Mouse (Mus musculus): ENCODE data around the gene Tpi1. TPM values are rescaled to one million over a fixed set of nuclear protein-coding genes. Genes with fewer than 3 reads are reported as not detected.
A peak's percentile ranks its signal among the peaks of the same experiment; 100 is the strongest.

Gene Tpi1
- polyA plus RNA-seq, 1 experiment from 2014 or later = 875 TPM

- H3K4me1 ChIP-seq (replicated peaks; ENCODE audit: control insufficient read depth, insufficient read depth, low read length) = peaks cover 24% of the 10 kb centered on the region
- no peaks in the 10 kb centered on the region for H3K9me3 ChIP-seq (ENCODE audit: control insufficient read depth, low read length)
- ATAC-seq (replicated peaks; ENCODE audit: low FRiP score) (no peak), DNase-seq (ENCODE audit: low spot score) (no peak)
- H3K36me3 ChIP-seq (ENCODE audit: control insufficient read depth, insufficient read depth, low read length) = peaks cover 11% of the 10 kb centered on the region; the same call in 1 of the 2 replicates
- peak overlapping the region; percentile 40 for H3K4me3 ChIP-seq (ENCODE audit: low read depth, low read length)
- peak overlapping the region; percentile 50; the same call in 1 of the 2 replicates for H3K27ac ChIP-seq (ENCODE audit: low read depth, low read length)
- H3K4me2 ChIP-seq (ENCODE audit: low read depth, low read length, severe bottlenecking) = peak overlapping the region; percentile 89
- no peaks in the 10 kb centered on the region for H3K27me3 ChIP-seq (ENCODE audit: control insufficient read depth, insufficient read depth, low read length)
- H3K9ac ChIP-seq (ENCODE audit: low read length) = peak overlapping the region; percentile 58
- WGBS = 48% methylated on average over 14 of the region's 14 CpGs
Observed at GRCm38 (mm10) chr6:124809775-124810538, 4.1 kb downstream of the Tpi1 start.

DNA sequence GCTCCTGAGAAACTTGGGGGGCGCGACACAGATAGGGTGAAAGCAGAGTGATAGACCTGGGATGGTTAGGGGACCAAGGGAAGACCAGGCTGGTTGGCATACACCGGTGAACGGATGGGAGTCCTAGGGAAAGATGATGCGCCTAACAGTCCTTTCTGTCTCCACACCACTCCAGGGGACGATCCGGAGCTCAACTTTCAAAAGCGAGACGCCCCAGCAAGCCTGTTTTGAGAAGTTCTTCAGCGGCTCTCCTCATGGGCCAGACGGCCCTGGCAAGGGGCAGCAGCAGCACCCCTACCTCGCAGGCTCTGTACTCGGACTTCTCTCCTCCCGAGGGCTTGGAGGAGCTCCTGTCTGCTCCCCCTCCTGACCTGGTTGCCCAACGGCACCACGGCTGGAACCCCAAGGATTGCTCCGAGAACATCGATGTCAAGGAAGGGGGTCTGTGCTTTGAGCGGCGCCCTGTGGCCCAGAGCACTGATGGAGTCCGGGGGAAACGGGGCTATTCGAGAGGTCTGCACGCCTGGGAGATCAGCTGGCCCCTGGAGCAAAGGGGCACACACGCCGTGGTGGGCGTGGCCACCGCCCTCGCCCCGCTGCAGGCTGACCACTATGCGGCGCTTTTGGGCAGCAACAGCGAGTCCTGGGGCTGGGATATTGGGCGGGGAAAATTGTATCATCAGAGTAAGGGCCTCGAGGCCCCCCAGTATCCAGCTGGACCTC, 4.9 kb downstream of the Tpi1 start:
- Histone ChIP-seq H3K9me3 (ENCODE audit: control insufficient read depth, low read length) (no peaks in the 10 kb centered on the region), H3K4me3 (ENCODE audit: low read depth, low read length) (peak overlapping the region; percentile 40), H3K4me1 (replicated peaks; ENCODE audit: control insufficient read depth, insufficient read depth, low read length) (peaks cover 20% of the 10 kb centered on the region), H3K9ac (ENCODE audit: low read length) (peak overlapping the region; percentile 58), H3K27ac (ENCODE audit: low read depth, low read length) (peak overlapping the region; percentile 75), H3K27me3 (ENCODE audit: control insufficient read depth, insufficient read depth, low read length) (no peaks in the 10 kb centered on the region), H3K4me2 (ENCODE audit: low read depth, low read length, severe bottlenecking) (peak overlapping the region; percentile 89), H3K36me3 (ENCODE audit: control insufficient read depth, insufficient read depth, low read length) (peaks cover 11% of the 10 kb centered on the region; the same call in 1 of the 2 replicates)
- ATAC-seq (replicated peaks; ENCODE audit: low FRiP score) (peak; percentile 16), DNase-seq (ENCODE audit: low spot score) (peak; percentile 92)
- 0% methylated on average over 32 of the region's 35 CpGs for WGBS

DNA sequence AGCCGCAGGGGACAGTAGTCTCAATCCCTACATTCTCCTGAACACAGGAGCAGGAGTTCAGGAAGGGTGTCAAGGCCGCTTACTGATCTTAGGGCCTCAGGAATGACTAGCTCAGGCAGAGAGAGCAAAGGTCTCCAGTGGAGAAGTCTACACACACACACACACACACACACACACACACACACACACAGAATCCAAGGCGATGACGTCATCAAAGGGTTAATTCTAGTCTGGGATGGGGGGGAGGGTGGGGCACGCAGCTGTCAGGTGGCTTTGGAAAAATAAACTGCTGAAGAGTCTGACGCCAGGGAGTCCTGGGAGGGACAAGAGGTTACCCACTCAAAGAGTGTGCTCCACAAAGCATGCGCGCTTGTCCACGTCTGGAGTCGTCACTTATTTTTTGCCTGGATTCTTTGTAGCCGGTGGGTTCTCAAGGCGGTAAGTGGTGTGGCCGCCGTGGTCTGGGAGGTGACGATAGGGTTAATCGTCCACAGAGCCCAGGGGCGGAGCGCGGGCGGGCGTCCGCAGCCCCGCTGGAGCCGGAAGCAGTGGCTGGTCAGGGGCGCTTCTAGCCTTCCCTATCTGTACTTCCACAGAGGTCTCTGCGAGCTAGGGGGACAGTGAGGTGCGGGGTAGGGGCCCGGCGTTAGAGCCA, 5.6 kb downstream of the Tpi1 start, which contains the start of gene Spsb2:
TSS of gene Spsb2 (plus strand) at position 304 of the 655 bp plus-strand sequence.
- H3K27me3 ChIP-seq (ENCODE audit: control insufficient read depth, insufficient read depth, low read length) = no peaks in the 10 kb centered on the region
- WGBS = 3% methylated on average over 29 of the region's 29 CpGs
- H3K36me3 ChIP-seq (ENCODE audit: control insufficient read depth, insufficient read depth, low read length) = peaks cover 11% of the 10 kb centered on the region; the same call in 1 of the 2 replicates
- peak within 1 kb of the TSS; percentile 75 for H3K27ac ChIP-seq (ENCODE audit: low read depth, low read length)
- peak; percentile 53 for ATAC-seq (replicated peaks; ENCODE audit: low FRiP score)
- peak within 1 kb of the TSS; percentile 58 for H3K9ac ChIP-seq (ENCODE audit: low read length)
- H3K4me2 ChIP-seq (ENCODE audit: low read depth, low read length, severe bottlenecking) = peak within 1 kb of the TSS; percentile 89
- H3K4me3 ChIP-seq (ENCODE audit: low read depth, low read length) = peak within 1 kb of the TSS; percentile 40
- DNase-seq (ENCODE audit: low spot score) = peak; percentile 86
- no peaks in the 10 kb centered on the region for H3K9me3 ChIP-seq (ENCODE audit: control insufficient read depth, low read length)
- peaks cover 20% of the 10 kb centered on the region for H3K4me1 ChIP-seq (replicated peaks; ENCODE audit: control insufficient read depth, insufficient read depth, low read length)

DNA sequence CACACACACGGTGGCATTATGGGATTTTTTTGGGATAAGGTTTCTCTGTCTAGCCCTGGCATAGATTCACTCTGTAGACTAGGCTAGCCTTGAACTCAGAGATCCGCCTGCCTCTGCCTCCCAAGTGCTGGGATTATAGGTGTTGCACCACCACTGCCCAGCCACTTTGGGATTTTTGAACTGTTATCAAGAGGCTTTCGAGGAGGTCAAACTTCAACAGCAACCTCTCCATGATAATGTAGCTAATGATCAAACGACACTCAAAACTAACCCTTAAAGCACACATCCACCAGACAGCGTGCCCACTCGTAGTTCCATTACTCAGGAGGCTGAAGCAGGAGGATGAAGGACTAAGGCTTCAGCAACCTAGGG, 6.1 kb downstream of the Tpi1 start:
- peak overlapping the region; percentile 89 for H3K4me2 ChIP-seq (ENCODE audit: low read depth, low read length, severe bottlenecking)
- peak overlapping the region; percentile 40; the same call in 1 of the 2 replicates for H3K4me3 ChIP-seq (ENCODE audit: low read depth, low read length)
- ATAC-seq (replicated peaks; ENCODE audit: low FRiP score) = no peak
- DNase-seq (ENCODE audit: low spot score) = no peak
- 87% methylated on average over 6 of the region's 6 CpGs for WGBS
- H3K4me1 ChIP-seq (replicated peaks; ENCODE audit: control insufficient read depth, insufficient read depth, low read length) = peaks cover 20% of the 10 kb centered on the region
- H3K9ac ChIP-seq (ENCODE audit: low read length) = no peak overlapping the region; the same call in 1 of the 2 replicates
- H3K9me3 ChIP-seq (ENCODE audit: control insufficient read depth, low read length) = no peaks in the 10 kb centered on the region
- peaks cover 11% of the 10 kb centered on the region; the same call in 1 of the 2 replicates for H3K36me3 ChIP-seq (ENCODE audit: control insufficient read depth, insufficient read depth, low read length)
- no peaks in the 10 kb centered on the region for H3K27me3 ChIP-seq (ENCODE audit: control insufficient read depth, insufficient read depth, low read length)
- H3K27ac ChIP-seq (ENCODE audit: low read depth, low read length) = no peak overlapping the region

DNA sequence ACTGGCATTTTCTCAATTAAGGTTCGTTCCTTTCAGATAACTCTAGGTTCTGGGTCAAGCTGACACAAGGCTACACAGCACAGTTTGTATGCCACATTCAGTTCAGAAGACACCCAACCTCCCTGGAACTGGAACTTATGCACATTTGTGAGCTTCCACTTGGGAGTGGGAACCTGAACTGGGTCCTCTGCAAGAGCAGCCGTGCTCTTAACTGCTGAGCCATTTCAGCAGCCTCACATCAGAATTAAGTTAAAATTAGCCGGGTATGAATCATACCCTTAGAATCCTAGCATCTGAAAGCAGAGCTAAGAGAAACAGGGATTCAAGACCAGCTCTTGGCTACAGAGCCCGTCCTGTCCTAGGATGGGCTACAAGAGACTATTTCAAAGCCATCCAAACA, 6.7 kb downstream of the Tpi1 start:
- Histone ChIP-seq H3K4me1 (replicated peaks; ENCODE audit: control insufficient read depth, insufficient read depth, low read length) (peaks cover 16% of the 10 kb centered on the region), H3K9me3 (ENCODE audit: control insufficient read depth, low read length) (no peaks in the 10 kb centered on the region), H3K36me3 (ENCODE audit: control insufficient read depth, insufficient read depth, low read length) (peaks cover 11% of the 10 kb centered on the region; the same call in 1 of the 2 replicates), H3K4me2 (ENCODE audit: low read depth, low read length, severe bottlenecking) (no peak overlapping the region), H3K9ac (ENCODE audit: low read length) (no peak overlapping the region), H3K27ac (ENCODE audit: low read depth, low read length) (no peak overlapping the region), H3K4me3 (ENCODE audit: low read depth, low read length) (no peak overlapping the region), H3K27me3 (ENCODE audit: control insufficient read depth, insufficient read depth, low read length) (no peaks in the 10 kb centered on the region)
- 86% methylated on average over 4 of the region's 4 CpGs for WGBS
- DNase-seq (ENCODE audit: low spot score) (peak; percentile 45), ATAC-seq (replicated peaks; ENCODE audit: low FRiP score) (no peak)

DNA sequence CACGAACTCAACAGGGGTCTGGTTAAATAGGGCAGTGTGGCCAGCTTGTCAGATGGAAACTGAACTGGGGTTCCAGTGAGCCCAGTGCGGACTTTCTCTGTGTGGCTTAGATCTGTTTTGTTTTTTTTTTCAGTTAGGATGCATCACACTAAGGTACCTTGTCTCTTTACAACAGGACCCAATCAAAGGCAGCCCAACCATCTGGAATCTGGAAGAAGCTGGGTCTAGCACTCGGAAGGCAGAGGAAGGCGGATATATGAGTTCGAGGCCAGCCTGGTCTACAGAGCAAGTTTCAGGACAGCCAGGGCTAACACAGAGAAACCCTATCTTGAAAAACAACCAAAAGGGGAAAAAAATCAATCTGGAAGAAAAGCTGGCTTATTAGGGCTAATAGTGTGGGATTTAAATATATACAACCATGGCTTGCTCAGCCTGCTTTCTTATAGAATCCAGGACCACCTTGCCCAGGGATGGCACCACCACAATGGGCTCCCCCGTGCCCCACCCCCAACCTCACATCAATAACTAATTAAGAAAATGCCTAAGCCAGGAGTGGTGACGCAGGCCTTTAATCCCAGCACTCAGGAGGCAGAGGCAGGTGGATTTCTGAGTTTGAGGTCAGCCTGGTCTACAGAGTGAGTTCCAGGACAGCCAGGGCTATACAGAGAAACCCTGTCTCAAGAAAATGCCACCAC, 7.5 kb downstream of the Tpi1 start:
- ATAC-seq (replicated peaks; ENCODE audit: low FRiP score) (no peak), DNase-seq (ENCODE audit: low spot score) (peak; percentile 47)
- peaks cover 13% of the 10 kb centered on the region for H3K4me1 ChIP-seq (replicated peaks; ENCODE audit: control insufficient read depth, insufficient read depth, low read length)

GRCm38 (mm10) chr6:124805341-124806321, 8.5 kb downstream of the Tpi1 start:
- WGBS = 3% methylated on average over 34 of the region's 34 CpGs
- Histone ChIP-seq H3K36me3 (ENCODE audit: control insufficient read depth, insufficient read depth, low read length) (no peaks in the 10 kb centered on the region; the same call in 1 of the 2 replicates), H3K27me3 (ENCODE audit: control insufficient read depth, insufficient read depth, low read length) (no peaks in the 10 kb centered on the region), H3K9me3 (ENCODE audit: control insufficient read depth, low read length) (no peaks in the 10 kb centered on the region), H3K4me1 (replicated peaks; ENCODE audit: control insufficient read depth, insufficient read depth, low read length) (peaks cover 13% of the 10 kb centered on the region), H3K4me3 (ENCODE audit: low read depth, low read length) (peak overlapping the region; percentile 32), H3K9ac (ENCODE audit: low read length) (peak overlapping the region; percentile 58), H3K4me2 (ENCODE audit: low read depth, low read length, severe bottlenecking) (peak overlapping the region; percentile 83), H3K27ac (ENCODE audit: low read depth, low read length) (peak overlapping the region; percentile 81)
- peak; percentile 79 for ATAC-seq (replicated peaks; ENCODE audit: low FRiP score)
- DNase-seq (ENCODE audit: low spot score) = peak; percentile 96

More for the DNA sequence above, 7.5 kb downstream of the Tpi1 start:
- Histone ChIP-seq H3K9me3 (ENCODE audit: control insufficient read depth, low read length) (no peaks in the 10 kb centered on the region), H3K36me3 (ENCODE audit: control insufficient read depth, insufficient read depth, low read length) (peaks cover 4% of the 10 kb centered on the region; the same call in 1 of the 2 replicates), H3K27ac (ENCODE audit: low read depth, low read length) (peak overlapping the region; percentile 81; the same call in 1 of the 2 replicates), H3K4me2 (ENCODE audit: low read depth, low read length, severe bottlenecking) (peak overlapping the region; percentile 83; the same call in 1 of the 2 replicates), H3K27me3 (ENCODE audit: control insufficient read depth, insufficient read depth, low read length) (no peaks in the 10 kb centered on the region), H3K9ac (ENCODE audit: low read length) (peak overlapping the region; percentile 29; the same call in 1 of the 2 replicates), H3K4me3 (ENCODE audit: low read depth, low read length) (peak overlapping the region; percentile 7; the same call in 1 of the 2 replicates)
- WGBS = 73% methylated on average over 7 of the region's 7 CpGs
